ENCODE assay signal across 24 mouse cellular contexts in genomic region chr1:33595936-33596335, GRCm38 (mm10).
DNase-seq lines count a peak whose midpoint lies in the region; ATAC-seq and TF ChIP-seq lines count a peak whose summit lies in the region.
"Had no signal": no experiment of that assay in that cellular context is flagged by ENCODE, and none has a peak within 500 bp of the region (broad histone marks: within the 10 kb centered on the region; RNA-seq: fewer than 3 reads in every experiment).

No protein-coding gene starts in this region.

- peaks cover 9% of the 10 kb centered on the region for H3K79me2 ChIP-seq in CH12.LX (replicated peaks; ENCODE audit: control insufficient read depth, extremely low read depth, insufficient read depth, poor library complexity, severe bottlenecking)

- H3K4me3 ChIP-seq in liver, postnatal 0 days (ENCODE audit: low read depth, low read length): no peak overlapping the region
- H3K4me3 ChIP-seq in liver, embryonic 12.5 days: no peak overlapping the region
- H3K4me3 ChIP-seq in CH12.LX (replicated peaks in 1 of 3; ENCODE audit: low read depth in 2 of 3, low read length in 2 of 3, poor library complexity in 1 of 3): no peak overlapping the region
- H3K4me3 ChIP-seq: forebrain, embryonic 13.5 days; midbrain, embryonic 13.5 days; neural tube, embryonic 15.5 days had no signal

- in situ Hi-C loops in CH12.LX (cut with MboI; ENCODE audit: low pct_ligation_motif_present, low pct_unique_long_range_greater_than_20kb, low sequenced_read_pairs): no loop called here

- no peak overlapping the region for H3K4me2 ChIP-seq in liver, postnatal 0 days (ENCODE audit: low read depth, low read length)
- H3K4me2 ChIP-seq in liver, embryonic 12.5 days: no peak overlapping the region
- peak overlapping the region; percentile 53 for H3K4me2 ChIP-seq in CH12.LX (ENCODE audit: insufficient read depth, low read depth, poor library complexity, severe bottlenecking)
- H3K4me2 ChIP-seq: forebrain, embryonic 13.5 days; hindbrain, embryonic 14.5 days; midbrain, embryonic 13.5 days; neural tube, embryonic 15.5 days had no signal

- TF ChIP-seq RAD21 in CH12.LX (IDR thresholded peaks at IDR 0.05; ENCODE audit: low read depth, low read length): no peak; the same call in 1 of the 2 replicates

- H3K9ac ChIP-seq in liver, postnatal 0 days (replicated peaks): no peak overlapping the region
- no peak overlapping the region; the same call in 1 of the 2 replicates for H3K9ac ChIP-seq in liver, embryonic 12.5 days
- peak overlapping the region; percentile 31 for H3K9ac ChIP-seq in CH12.LX (ENCODE audit: insufficient read depth, low read depth)
- H3K9ac ChIP-seq: forebrain, embryonic 13.5 days; hindbrain, embryonic 14.5 days; liver, embryonic 14.5 days; midbrain, embryonic 13.5 days; neural tube, embryonic 15.5 days had no signal

- H3K27me3 ChIP-seq in liver, postnatal 0 days (ENCODE audit: insufficient read depth, low read length): no peaks in the 10 kb centered on the region
- no peaks in the 10 kb centered on the region for H3K27me3 ChIP-seq in liver, embryonic 12.5 days (replicated peaks)
- H3K27me3 ChIP-seq in CH12.LX (replicated peaks): no peaks in the 10 kb centered on the region
- H3K27me3 ChIP-seq: forebrain, embryonic 13.5 days; midbrain, embryonic 13.5 days; neural tube, embryonic 15.5 days had no signal

- TF ChIP-seq CTCF in liver, postnatal 0 days (IDR thresholded peaks at IDR 0.05; ENCODE audit: low read depth): no peak
- no peak for TF ChIP-seq CTCF in CH12.LX (conservative IDR thresholded peaks at IDR 0.05 in 1 of 2, IDR thresholded peaks at IDR 0.05 in 1 of 2; ENCODE audit: low read depth in 2 of 2, low read length in 2 of 2)

- dilution Hi-C loops in CH12.LX (cut with MboI; ENCODE audit: extremely low pct_ligation_motif_present, extremely low pct_unique_long_range_greater_than_20kb, low sequenced_read_pairs): no loop called here

- WGBS in liver, postnatal 0 days (ENCODE audit: insufficient replicate concordance): 82% methylated on average over 2 of the region's 2 CpGs
- WGBS in liver, embryonic 12.5 days (ENCODE audit: insufficient replicate concordance): 80% methylated on average over 2 of the region's 2 CpGs

- no peaks in the 10 kb centered on the region for H3K36me3 ChIP-seq in liver, postnatal 0 days (replicated peaks; ENCODE audit: insufficient read depth, low read length)
- peaks cover 22% of the 10 kb centered on the region for H3K36me3 ChIP-seq in liver, embryonic 12.5 days
- peaks cover 3 to 20% of the 10 kb centered on the region in 2 experiments for H3K36me3 ChIP-seq in CH12.LX (replicated peaks in 1 of 2; ENCODE audit: control insufficient read depth in 1 of 2, insufficient read depth in 1 of 2, low read length in 1 of 2)
- H3K36me3 ChIP-seq: neural tube, embryonic 15.5 days had no signal

- TF ChIP-seq EP300 in liver, postnatal 0 days (IDR thresholded peaks at IDR 0.05; ENCODE audit: low read depth): no peak
- peak; percentile 62 for TF ChIP-seq EP300 in CH12.LX (IDR thresholded peaks at IDR 0.05; ENCODE audit: low read length)

- no peak for DNase-seq in liver, postnatal 0 days
- peak; percentile 62 to 64 for DNase-seq in spleen, postnatal 36 days (ENCODE audit: low spot score in 2 of 2)
- DNase-seq in spleen, adult 12 weeks (ENCODE audit: low spot score): no peak
- DNase-seq in CH12.LX (ENCODE audit: extremely low read depth): peak; percentile 66
- no peak for DNase-seq in urinary bladder, postnatal 14 days (ENCODE audit: low spot score)
- no peak for DNase-seq in adrenal gland, adult (ENCODE audit: inconsistent age in 2 of 2, low spot score in 1 of 2)
- DNase-seq: adrenal gland, postnatal 10 days; cerebellum, adult 11 months; cerebellum, adult 9-10 months; cerebellum, postnatal 36 days; gastrocnemius, postnatal 14 days; kidney, adult 9 months; kidney, postnatal 10 days; layer of hippocampus, postnatal 36 days; left cerebral cortex, postnatal 4 days; lung, postnatal 36 days; right cerebral cortex, adult 18-20 months had no signal

- H3K4me1 ChIP-seq in liver, postnatal 0 days (ENCODE audit: insufficient read depth): 0 out of 2 replicates have a peak, but pooled peaks cover 2% of the 10 kb centered on the region
- peaks cover 9% of the 10 kb centered on the region for H3K4me1 ChIP-seq in liver, embryonic 12.5 days
- peaks cover 24 to 57% of the 10 kb centered on the region in 2 experiments for H3K4me1 ChIP-seq in CH12.LX (ENCODE audit: control insufficient read depth in 1 of 2, insufficient read depth in 2 of 2)
- H3K4me1 ChIP-seq: midbrain, embryonic 13.5 days had no signal

- no peaks in the 10 kb centered on the region for H3K9me3 ChIP-seq in liver, postnatal 0 days (ENCODE audit: low read length)
- H3K9me3 ChIP-seq in liver, embryonic 12.5 days (replicated peaks): no peaks in the 10 kb centered on the region
- peaks cover 14% of the 10 kb centered on the region for H3K9me3 ChIP-seq in CH12.LX (replicated peaks; ENCODE audit: low read length)
- H3K9me3 ChIP-seq: midbrain, embryonic 13.5 days; neural tube, embryonic 15.5 days had no signal

- peak overlapping the region; percentile 55 for H3K27ac ChIP-seq in liver, postnatal 0 days (ENCODE audit: low read depth)
- H3K27ac ChIP-seq in liver, embryonic 12.5 days: no peak overlapping the region
- peak overlapping the region; percentile 81 for H3K27ac ChIP-seq in CH12.LX (ENCODE audit: insufficient read depth, low read depth)
- H3K27ac ChIP-seq: forebrain, embryonic 13.5 days; hindbrain, embryonic 14.5 days; liver, embryonic 14.5 days; midbrain, embryonic 13.5 days; neural tube, embryonic 15.5 days had no signal

- ATAC-seq in liver, postnatal 0 days: 0 out of 2 replicates have a peak, but pooled peaks have one; percentile 29
- ATAC-seq in liver, embryonic 12.5 days: no peak
- ATAC-seq: forebrain, embryonic 13.5 days; intestine, postnatal 0 days had no signal

- no peak for TF ChIP-seq POLR2A in CH12.LX (IDR thresholded peaks at IDR 0.05; ENCODE audit: low read depth, low read length)

TF ChIP-seq in CH12.LX, 34 proteins besides CTCF, POLR2A, EP300 and RAD21:
- peak; percentile 13; the same call in 1 of the 2 replicates for TF ChIP-seq TCF12 (IDR thresholded peaks at IDR 0.05; ENCODE audit: low read depth, low read length)
- TF ChIP-seq MEF2A (IDR thresholded peaks at IDR 0.05; ENCODE audit: borderline replicate concordance, low read depth, low read length): peak; percentile 91
- TF ChIP-seq SMC3 (IDR thresholded peaks at IDR 0.05; ENCODE audit: low read depth, low read length): no peak
- 0 out of 2 replicates have a peak, but pooled peaks have one; percentile 28 for TF ChIP-seq ZNF384 (IDR thresholded peaks at IDR 0.05; ENCODE audit: low read depth, low read length)

Comparison
In these comparisons a context has a peak if more than half of its experiments do, and no peak if none do; other contexts are left out.
1. DNase-seq: peak in spleen, postnatal 36 days (2 of 2) and CH12.LX (single experiment); none in liver, postnatal 0 days (single experiment), spleen, adult 12 weeks (single experiment), urinary bladder, postnatal 14 days (single experiment) and adrenal gland, adult (0 of 2).